Mouse (Mus musculus) thymus, adult 2 months (tissue): ENCODE data around the gene Aldh4a1.

Source experiments
- CTCF ChIP-seq: fragments of 200-500 bp; IDR thresholded peaks from 2 replicates; pipeline ENCODE4 v1.5.1; 2012; ENCODE audit warnings: mild to moderate bottlenecking, control low read depth, low read length, moderate library complexity, borderline replicate concordance; ENCODE audit not compliant: control insufficient read depth, poor library complexity, insufficient read depth; ENCODE audit errors: extremely low read depth
- POLR2A ChIP-seq: fragments of 200-500 bp; IDR thresholded peaks from 2 replicates; pipeline ENCODE4 v1.6.1; 2012; ENCODE audit warnings: mild to moderate bottlenecking, low read length, control low read depth, moderate library complexity; ENCODE audit not compliant: control insufficient read depth, poor library complexity, insufficient read depth; ENCODE audit errors: extremely low read depth

DNA sequence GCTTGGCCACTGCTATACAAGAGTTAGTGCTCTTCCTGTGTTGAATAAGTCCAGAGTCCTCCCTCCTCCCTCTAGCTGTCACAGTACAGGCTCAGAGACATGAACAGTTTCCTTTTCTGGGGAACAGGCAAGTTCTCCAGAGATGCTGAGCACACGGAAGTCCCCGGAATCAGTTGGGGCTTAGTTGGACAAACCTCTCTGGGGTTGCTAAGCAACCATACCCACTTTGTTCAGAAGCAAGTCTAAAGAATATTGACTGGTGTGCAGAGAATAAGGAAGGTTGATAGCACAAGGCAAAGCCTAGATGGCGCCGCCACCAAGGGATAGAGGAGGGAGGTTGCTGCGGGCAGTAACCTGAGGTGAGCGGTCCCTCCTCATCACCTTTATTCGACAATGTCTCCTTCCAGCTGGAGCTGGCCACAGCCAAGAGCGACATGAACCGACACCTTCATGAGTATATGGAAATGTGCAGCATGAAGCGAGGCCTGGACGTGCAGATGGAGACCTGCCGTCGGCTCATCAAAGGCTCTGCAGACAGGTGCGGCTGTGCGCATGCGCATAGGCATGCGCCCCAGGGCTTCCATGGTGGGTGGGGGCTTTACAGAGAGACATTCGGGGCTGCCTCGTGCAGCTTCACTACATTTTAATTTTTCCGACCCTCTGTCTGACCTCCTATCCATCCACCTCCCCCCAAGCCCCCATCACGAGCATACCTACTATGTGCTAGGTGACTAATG, 8.0 kb upstream of the Aldh4a1 start:
- TF ChIP-seq CTCF, result no peak
- no peak for TF ChIP-seq POLR2A
